Mouse (Mus musculus) left cerebral cortex, adult 18-20 months (tissue): ENCODE results near the gene Pcnt. TPM values are rescaled to one million over a fixed set of nuclear protein-coding genes. Genes with fewer than 3 reads are reported as not detected.

Source experiments
- DNase-seq, 2 experiments: peaks; one replicate each; pipeline ENCODE4 v3.0.0; 2021 to 2022; ENCODE audit warnings: low spot score in 2 of 2, mixed read lengths in 1 of 2
- long read RNA-seq, 2 experiments: library from polyadenylated mRNA; stranded (forward); transcript quantifications; one replicate each; pipeline ENCODE4 v2.0.0; 2021
- total RNA-seq, 2 experiments: library from RNA; stranded (reverse); gene quantifications; 2 replicates each; pipeline ENCODE4 v1.2.3; 2021

Gene Pcnt
- 10 to 100 TPM; 22.2 to 29.9 TPM for total RNA-seq
- long read RNA-seq, experiment 1, partial matches to known transcripts, result 10 of 10 reads
- long read RNA-seq, experiment 1, other reads (novel, unspliced or antisense), result 0 of 10 reads
- long read RNA-seq, experiment 2, partial matches to known transcripts, result 12 of 13 reads
- long read RNA-seq, experiment 2, other reads (novel, unspliced or antisense), result 1 of 13 reads

DNA sequence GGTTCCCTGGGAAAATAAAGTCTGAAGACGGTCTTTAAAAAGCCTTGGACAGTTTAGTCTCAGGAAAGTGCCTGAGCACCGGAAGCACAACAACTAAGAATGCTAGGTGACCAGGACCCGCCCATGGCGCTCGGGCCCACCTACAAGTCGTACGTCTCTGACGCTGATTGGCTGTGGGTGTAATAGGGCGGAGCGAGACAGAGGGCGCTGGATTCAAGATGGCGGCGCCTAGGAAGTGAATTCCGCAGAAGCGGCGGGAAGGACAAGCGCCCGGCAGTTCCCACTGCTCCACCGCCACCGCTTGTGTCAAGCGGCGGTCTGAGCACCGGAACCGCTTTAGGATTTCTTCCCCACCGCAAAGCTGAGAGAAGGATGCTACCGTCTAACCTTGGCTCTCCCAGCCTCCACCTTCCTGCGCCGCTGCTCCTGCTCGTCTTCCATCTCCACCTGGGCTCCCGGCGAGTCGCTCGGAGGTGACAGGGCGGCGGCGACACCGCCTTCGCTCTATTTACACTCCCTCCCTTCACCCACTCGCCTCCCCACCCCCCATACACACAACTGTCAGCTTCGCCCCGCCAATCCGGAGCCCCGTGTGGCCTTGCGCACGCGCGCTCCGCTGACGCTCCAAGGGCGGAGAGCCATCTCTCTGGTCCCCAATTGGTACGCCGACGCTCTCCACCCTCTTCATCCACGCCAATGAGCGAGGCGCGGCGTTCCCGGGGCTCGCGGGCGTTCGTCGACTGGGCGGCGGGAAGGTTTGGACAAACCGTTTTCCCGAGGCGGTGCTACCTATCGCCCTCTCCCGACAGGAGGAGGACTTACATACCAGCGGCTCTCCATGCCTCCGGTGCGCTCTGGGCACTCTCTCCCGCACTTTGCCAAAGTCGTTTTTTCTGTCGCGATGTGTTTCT, at the start of gene Pcnt:
TSS of gene Pcnt (minus strand) at position 609 of the 911 bp plus-strand sequence.
- peak; percentile 95 to 97 for DNase-seq

DNA sequence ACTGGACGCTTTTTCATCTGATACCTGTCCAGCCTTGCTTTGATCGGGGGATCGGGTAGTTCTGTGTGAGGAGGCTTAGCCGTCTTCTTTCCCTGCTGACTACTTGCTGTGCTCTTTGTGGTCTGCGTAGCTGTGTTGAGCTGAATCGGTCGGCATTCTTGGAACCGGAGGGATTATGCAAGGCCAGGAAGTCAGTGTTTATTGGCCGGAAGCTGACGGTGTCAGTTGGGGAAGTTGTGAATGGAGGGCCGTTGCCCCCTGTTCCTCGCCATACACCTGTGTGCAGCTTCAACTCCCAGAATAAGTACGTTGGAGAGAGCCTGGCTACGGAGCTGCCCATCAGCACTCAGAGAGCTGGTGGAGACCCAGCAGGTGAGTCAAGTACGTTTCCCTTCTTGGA, 46.6 kb upstream of the Pcnt start:
- no peak for DNase-seq

DNA sequence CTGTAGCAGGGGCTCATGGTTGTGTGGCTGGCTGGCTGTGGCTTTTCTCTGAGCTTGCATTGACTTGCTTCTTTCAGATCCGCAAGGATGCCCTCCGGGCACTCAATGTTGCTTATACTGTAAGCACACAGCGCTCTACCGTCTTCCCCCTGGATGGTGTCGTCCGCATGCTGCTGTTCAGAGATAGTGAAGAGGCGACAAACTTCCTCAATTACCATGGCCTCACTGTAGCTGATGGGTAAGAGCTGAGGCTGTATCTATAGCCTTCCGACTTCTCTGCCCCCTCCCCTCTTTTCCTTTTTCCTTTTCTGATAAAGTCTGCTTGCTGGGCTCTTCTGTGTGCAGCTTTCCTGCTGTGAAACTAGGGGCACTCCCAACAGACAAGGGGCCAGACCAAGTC, 45.7 kb upstream of the Pcnt start:
- DNase-seq, result no peak

DNA sequence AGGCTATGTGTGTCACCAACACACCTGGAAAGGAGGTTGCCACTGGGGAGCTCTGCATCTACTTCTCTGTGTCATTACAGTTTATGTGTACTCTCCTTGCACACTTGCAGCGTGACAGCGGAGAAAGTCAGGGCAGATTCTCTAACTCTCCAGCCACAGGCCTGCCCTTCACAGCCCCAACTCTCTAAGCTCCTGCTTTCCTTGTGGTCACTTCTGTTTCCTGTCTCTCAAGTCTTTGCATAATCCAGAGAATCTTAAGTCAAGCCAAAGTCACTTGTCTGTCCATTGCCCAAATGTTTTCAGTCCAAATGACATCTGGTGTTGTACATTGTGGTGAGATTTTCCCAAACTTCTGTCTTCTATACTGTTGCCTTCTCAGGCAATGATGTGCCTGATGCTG, 43.7 kb upstream of the Pcnt start:
- DNase-seq, result no peak

DNA sequence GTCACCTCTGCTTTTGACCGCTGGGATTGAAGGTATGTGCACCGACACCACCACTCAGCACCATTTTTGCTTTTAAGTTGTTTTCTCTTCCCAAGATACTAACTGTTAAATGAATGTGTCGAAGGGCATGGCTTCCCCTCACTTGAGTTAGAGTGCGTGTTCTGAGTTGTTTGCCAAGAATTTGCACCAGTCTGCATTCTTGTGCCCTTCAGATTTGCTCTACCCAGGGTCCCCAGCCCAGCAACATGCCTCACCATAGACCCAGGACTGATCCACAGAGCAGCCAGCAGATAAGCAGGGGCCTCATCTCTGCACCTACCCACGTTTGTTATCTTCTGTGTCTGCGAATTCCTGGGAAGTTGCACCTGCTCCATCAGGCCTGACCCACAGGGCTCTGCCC, 38.9 kb upstream of the Pcnt start:
- DNase-seq, result no peak

DNA sequence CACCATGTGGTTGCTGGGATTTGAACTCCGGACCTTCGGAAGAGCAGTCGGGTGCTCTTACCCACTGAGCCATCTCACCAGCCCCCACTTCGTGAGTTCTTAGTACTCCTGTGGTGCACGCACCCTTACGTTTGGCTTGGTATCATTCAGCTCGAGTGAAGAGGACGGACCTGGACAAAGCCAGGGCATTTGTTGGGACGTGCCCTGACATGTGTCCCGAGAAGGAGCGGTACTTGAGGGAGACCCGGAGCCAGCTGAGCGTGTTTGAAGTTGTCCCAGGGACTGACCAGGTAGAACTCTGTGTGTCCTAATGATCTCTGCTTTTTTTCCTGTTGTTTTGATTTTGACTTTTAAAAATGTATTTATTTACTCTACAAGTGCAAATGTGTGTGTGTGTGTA, 38.3 kb upstream of the Pcnt start:
- no peak for DNase-seq

DNA sequence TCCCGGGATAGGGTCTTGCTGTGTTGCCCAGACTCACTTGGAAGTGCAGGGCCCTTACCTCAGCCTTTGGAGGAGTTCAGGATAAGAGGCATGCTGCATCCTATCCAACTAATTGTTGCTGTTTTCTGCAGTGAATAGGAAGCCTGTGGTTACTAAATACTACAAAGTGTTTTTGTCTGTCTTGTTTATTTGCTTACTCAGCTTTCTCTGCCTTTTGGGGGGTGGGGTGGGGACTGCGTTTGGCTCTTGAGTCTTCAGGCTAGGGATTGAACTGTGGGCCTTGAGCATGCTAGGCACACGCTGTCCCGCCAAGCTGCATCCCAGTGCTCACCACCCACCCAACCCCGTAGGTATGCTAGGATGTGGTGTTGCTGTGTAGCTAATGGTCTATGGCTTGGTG, 31.2 kb upstream of the Pcnt start:
- no peak for DNase-seq

DNA sequence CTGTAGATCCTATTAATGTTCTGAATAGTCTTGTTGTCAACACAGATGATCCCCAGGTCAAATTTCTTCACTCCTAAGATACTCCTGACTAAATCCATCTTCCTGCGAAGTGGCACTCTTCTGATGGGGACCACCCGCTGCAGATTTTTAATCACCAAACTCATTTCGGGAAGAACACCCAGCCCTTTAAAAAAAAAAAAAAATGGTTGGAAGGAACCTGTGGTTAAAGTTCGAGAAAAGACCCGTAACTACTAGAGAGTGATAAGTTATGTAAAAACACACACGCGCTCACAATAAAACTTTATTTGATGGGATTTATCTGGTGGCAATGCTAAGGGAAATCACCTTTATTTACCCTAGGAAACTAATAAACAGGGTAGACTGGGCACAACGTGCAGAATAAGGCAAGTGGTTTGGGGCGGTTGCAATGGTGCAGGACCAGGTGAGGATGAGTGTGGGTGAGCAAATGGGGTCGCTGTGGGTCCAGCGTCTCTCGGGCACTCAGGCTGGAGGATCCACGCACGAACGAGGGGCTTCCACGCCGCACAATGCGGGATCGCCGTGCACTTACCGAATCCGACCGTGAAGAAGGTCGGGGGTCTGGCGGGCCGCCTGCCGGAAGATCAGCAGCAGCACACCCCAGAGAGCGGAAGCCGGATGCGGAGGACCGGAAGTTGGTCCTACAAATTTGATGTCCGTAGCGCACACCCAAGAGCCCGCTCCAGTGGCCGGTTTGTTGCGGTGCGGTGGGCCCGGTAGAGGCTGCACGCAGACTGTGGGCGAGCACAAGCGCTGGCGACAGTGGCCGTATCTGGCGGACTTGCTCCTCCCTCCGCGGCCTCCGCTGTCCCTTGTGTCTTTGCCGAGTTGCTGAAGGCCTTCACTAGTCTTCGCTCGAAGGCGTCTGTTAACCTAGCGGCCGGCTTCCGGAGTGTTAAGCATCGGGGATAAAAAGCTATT, 25.9 kb upstream of the Pcnt start, which contains the start of the genes Mcm3ap and Ybey:
TSS of gene Mcm3ap (plus strand) at position 725 of the 960 bp plus-strand sequence.
TSS of gene Ybey (minus strand) at position 912 of the 960 bp plus-strand sequence.
- peak; percentile 88 to 90 for DNase-seq

DNA sequence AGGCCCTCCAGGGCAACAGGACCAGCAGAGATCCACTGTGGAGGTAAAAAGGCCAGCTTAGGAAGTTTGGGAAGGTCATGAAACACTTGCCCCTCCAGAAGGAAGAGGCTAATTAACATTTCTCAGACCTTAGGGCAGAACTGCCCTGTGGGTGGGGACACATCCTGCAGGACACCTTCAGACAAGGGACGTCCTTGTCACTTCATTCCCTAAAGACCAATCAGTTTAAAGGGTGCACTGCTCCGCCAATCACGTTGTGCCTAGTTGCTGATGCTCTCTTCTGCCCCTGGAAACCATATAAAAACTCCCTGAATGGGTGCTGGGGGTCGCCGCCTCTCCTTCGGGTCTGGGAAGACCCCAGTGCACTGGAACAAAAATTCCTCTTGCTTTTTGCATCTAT, 20.1 kb upstream of the Pcnt start:
- DNase-seq, result no peak

DNA sequence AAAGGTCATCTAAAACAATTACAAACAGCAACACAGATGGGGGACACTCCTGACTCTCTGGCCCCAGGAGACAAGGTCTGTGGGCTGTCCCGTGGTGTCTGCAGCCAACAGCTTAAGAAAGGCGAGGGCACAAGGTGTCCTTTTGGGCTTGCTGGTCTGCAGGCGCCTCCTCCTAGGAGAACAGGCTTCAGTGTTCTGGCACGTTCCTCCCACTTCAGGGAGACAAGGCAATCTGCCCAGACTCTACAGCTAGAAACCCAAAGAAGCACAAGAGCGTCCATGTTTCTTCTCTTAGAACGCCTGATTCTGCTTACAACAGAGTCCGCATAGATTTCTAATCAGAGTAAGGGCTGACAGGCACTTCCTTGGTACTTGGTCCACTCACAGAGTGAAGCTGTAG, 19.7 kb upstream of the Pcnt start:
- DNase-seq, result peak; percentile 13 to 29

DNA sequence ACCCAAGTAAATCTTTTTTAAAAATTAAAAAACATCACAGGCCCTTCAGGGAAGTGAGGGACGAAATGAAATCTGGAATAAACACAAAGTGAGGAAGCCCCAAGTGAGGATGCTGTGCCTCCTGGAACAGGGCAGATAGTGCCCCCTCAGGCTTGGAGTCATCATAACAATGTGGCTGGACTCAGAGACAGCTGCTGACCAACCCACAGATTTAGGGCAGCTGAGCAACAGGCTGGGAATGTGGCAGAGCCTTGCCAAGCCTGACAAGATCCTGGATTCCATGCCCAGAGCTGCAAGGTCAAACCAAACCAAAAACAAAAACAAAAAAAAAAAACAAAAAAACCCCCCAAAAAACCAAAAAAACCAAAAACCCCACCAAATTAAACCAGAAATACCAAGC, 18.7 kb upstream of the Pcnt start:
- no peak for DNase-seq

DNA sequence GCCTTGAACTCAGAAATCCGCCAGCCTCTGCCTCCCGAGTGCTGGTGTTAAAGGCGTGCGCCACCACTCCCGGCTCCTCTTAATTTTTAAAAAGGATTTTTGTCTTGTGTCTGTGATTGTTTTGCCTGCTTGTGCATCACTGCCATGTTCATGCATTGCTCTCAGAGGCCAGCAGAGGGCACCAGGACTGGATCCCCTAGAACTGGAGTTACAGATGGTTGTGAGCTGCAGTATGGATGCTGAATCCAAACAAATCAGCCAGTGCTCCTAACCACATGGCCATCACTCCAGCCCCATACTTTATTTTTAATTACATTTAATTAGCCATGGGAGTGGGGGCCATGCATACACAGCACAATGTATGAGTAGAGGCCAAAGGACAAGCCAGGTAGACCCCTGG, 12.7 kb upstream of the Pcnt start:
- peak; percentile 54 to 61 for DNase-seq

DNA sequence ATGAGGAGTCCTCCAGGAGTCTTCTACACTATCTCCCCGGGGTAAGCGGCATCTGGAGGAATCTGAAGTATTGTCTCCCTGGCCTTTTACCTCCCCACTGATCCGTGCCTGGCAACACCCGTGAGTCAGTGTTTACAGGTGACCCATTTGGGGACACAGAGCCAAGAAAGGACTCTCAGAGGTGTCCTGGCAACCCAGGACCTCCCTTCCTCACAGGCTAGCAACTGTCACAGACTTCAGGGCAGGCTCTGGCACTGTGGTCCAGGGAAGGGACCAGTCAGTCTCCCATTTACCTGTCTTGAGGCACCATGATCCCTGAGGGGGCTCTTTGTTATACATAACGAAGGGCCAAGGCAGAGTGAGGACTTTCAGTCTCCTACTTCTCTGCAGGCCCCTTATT, 6.3 kb upstream of the Pcnt start, which contains the start of gene 2610028H24Rik:
TSS of gene 2610028H24Rik (plus strand) at position 231 of the 400 bp plus-strand sequence.
- DNase-seq, result no peak

DNA sequence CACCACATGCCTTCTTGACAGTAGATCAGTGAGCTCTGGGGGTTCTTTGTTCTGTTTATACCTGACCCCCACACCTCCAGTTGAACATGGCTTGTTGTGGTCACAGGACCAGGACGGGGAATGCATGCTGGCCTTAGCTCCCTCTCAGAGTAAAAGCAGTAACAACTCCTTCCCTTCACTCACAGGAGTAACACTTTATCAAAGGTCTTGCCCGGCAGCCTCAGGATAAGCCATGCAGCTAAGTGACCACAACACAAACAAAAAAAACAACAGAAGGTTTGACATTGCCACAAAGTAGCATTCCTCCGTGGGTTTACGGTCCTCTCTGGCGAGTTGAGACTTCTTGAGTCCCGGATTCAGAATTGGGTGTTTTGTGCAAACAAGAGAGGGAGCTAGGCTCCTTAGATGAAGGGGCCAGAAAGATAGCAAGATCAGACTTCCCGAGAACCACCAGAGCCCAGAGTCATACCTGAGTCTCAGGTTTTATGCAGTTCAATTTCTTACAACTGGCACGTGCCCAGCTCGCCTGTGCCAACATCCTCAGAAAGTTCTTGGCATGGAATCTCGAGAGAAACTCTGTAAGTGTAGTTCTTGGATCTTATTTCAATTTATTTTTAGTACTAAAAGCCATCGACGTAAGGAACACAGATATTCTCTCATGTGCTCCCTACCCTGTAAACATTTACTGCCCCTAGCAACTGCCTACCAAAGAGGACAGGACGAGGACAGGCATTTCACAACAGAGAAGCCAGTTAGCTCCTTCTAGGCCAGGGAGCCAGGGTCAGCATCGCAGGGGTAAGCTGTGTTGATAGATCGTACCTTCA, 5.0 kb upstream of the Pcnt start:
- no peak for DNase-seq

DNA sequence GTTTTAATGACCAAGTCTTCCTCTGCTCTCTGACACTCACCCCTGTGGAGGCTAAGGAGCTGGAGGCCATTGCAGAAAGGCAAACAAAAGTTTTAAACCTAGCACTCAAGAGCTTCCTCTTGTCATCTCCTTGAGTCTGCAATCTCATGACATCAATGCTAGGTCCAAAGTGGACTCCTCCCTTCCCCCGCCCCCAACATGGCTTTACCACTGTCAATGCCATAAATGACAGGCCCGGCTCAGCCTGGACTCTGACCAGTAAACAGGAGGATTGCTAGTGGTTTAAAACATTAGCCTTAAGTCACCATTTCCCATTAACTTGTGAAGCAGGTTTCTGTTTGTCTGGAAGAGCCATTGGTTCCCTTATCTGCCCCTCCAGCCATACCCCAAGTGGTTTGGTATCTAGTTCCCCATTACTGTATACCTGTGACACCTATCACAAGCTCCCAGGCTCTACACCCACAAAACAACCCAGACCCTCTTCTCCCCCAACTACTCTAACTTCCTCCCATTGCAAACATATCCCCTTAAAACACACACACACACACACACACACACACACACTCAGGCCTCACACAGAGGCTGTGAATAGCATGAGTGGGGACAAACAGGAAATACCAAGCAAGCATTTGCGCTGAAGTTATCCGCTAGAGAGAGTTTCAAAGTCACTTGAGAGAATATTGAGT, 3.6 kb upstream of the Pcnt start:
- DNase-seq, result no peak

DNA sequence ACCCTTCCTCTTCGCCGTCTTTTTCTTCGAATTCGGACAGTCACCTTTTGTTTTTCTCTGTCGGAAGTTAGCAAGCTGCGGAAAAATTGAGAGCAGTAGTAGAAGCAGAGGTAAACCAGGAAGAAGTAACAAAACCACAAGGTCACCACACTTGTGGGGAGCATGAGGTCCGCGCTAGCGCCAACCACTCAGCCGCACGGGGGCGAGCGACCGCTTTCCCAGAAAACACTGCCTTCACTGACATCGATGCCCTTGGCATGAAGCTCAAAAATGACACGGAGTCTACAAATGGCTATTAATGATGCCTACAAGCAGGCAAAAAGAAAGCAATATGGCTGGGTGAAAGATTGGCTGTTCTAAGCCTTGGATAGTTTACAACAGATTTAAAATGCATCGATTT, 2.3 kb downstream of the Pcnt start, which contains the start of gene AC141477.1:
TSS of gene AC141477.1 (minus strand) at position 164 of the 400 bp plus-strand sequence.
- DNase-seq, result no peak

DNA sequence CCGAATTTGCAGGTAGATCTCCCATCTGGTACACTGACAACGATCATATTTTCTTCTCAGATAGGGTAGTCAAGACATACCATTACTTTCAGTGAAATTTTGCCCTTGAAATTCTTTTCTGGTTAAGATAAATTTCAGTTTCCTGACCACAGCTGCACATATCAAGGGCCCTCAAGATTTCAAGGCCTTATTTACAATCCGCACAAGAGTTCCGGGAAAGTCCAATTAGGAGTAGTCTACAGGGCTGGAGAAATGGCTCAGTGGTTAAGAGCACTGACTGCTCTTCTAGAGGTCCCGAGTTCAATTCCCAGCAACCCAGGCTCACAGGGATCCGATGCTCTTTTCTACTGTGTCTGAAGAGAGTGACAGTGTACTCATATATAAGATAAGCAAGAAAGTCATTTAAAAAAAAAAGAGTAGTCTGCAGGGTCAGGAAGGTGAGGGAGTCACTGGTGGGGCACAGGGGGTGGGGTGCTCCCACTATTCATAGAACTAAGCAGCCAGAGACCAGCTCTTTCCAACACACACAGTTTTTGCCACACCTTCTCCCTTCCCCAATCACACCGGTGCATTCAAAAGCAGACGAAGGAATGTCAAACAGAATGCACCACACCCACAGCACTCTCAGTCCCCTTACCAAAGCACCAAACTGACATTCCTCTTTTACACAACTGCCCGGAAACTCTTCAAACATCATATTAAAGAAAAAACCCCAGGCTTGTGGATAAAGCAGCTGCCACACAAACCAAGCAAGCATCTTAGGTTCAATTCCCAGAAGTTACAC, 3.3 kb downstream of the Pcnt start:
- DNase-seq, result no peak

DNA sequence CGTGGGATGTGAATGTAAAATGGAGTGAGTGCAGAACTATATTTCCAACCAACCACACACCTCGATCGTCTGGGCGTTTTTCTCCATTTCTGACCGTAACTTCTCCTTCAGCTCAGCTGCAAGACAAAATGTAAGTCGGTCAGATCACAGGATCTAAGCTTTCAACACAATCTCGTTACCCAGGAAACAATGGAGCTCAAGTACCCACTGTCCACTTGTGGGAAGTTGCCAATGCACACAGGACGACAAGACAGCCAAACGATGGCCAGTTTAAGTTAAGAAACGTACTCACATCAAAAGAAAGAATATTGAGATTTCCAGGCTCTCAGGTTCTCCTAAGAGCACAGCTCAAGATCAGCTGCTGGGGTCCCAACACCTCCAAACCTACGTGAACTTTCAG, 8.7 kb downstream of the Pcnt start:
- no peak for DNase-seq

DNA sequence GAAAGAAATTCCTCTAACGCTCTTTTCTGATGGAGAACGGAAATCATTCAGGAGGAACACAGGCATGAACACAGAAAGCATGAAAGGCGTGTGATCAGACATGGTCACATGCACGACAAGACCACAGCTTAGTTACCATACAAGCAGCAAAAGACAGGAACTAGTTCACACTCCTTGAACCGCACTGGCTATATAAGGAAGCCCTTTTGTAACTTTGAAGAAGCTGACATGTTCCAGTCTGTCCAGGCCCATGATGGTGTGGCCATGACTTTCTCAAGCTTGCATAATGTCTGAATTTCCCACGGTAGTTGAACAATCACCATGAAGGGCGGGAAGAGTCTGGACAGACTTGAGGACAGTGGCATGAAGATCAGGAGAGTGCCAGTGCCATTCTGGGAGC, 16.9 kb downstream of the Pcnt start:
- no peak for DNase-seq
